Mouse (Mus musculus) CD4-positive, CD25-positive, alpha-beta regulatory T cell, adult 4 months (primary cell): Measurements from ENCODE around the gene Ppil3. TPM values are rescaled to one million over a fixed set of nuclear protein-coding genes. Genes with fewer than 3 reads are reported as not detected.

Experiments
- ATAC-seq: one replicate; pipeline ENCODE4 v1.8.0; 2017
- polyA plus RNA-seq, 2 experiments: library from polyadenylated mRNA; unstranded; fragments of 100-300 nt; shearing (Covaris generic); gene quantifications; one replicate each; pipeline ENCODE4 v1.2.1; 2017

Ppil3 gene
- polyA plus RNA-seq, 2 experiments from 2014 or later: 61.1 to 68.8 TPM

- ATAC-seq: no peak
Measured at GRCm38 (mm10) chr1:58408141-58408540, 37.1 kb downstream of the Ppil3 start.

- no peak for ATAC-seq
Measured at GRCm38 (mm10) chr1:58407321-58407720, 38.0 kb downstream of the Ppil3 start.

GRCm38 (mm10) chr1:58403745-58404144 is 41.5 kb downstream of the Ppil3 start:
- no peak for ATAC-seq

GRCm38 (mm10) chr1:58401396-58401795 is 43.9 kb downstream of the Ppil3 start:
- no peak for ATAC-seq

- no peak for ATAC-seq
Measured at GRCm38 (mm10) chr1:58397731-58398130, 47.6 kb downstream of the Ppil3 start.

- ATAC-seq: no peak
Measured at GRCm38 (mm10) chr1:58396179-58396578, 49.1 kb downstream of the Ppil3 start.

- ATAC-seq: no peak
Measured at GRCm38 (mm10) chr1:58395341-58395740, 49.9 kb downstream of the Ppil3 start.

GRCm38 (mm10) chr1:58393284-58394195 is 51.7 kb downstream of the Ppil3 start:
- ATAC-seq: peak; percentile 28

GRCm38 (mm10) chr1:58392652-58393283 is 52.5 kb downstream of the Ppil3 start, which contains the start of gene Bzw1:
Bzw1 (plus strand) TSS chr1:58392898.
- ATAC-seq: peak; percentile 93

GRCm38 (mm10) chr1:58392268-58392651 is 53.0 kb downstream of the Ppil3 start:
- peak; percentile 15 for ATAC-seq

GRCm38 (mm10) chr1:58391421-58392267 is 53.6 kb downstream of the Ppil3 start:
- ATAC-seq: no peak

GRCm38 (mm10) chr1:58382586-58383281 is 62.6 kb downstream of the Ppil3 start:
- no peak for ATAC-seq

Other genes with a start within 250 kb of the Ppil3 start
- under 1 TPM in 1 of 2 experiments, not detected in 1; 0.24 TPM for gene Aox4, start 235.1 kb downstream of the Ppil3 start, polyA plus RNA-seq
- under 1 TPM in 1 of 2 experiments, not detected in 1; 0.10 TPM for gene Aox2, start 167.2 kb downstream of the Ppil3 start, polyA plus RNA-seq
- 100 to 1,000 TPM; 388 to 409 TPM for gene Bzw1, start 52.6 kb downstream of the Ppil3 start, polyA plus RNA-seq
- 100 to 1,000 TPM; 507 to 582 TPM for gene Clk1, start 21.4 kb downstream of the Ppil3 start, polyA plus RNA-seq
- 10 to 100 TPM; 43.6 to 56.9 TPM for gene Nif3l1, start 335 bp downstream of the Ppil3 start, polyA plus RNA-seq
- gene Orc2, start 59.6 kb upstream of the Ppil3 start, polyA plus RNA-seq: 10 to 100 TPM; 18.3 to 19.3 TPM
- 10 to 100 TPM; 11.5 to 13.9 TPM for gene Fam126b, start 140.8 kb upstream of the Ppil3 start, polyA plus RNA-seq
- 10 to 100 TPM; 69.7 to 91.7 TPM for gene Ndufb3, start 140.9 kb upstream of the Ppil3 start, polyA plus RNA-seq